Mouse (Mus musculus): Measurements from ENCODE around the gene Rab37.

The Rab37 gene

GRCm38 (mm10) chr11:115161578-115162204 is 70.5 kb downstream of the Rab37 start:
- Histone ChIP-seq H3K36me3 (ENCODE audit: insufficient read depth, low read length) (peaks cover 12% of the 10 kb centered on the region), H3K4me1 (replicated peaks; ENCODE audit: low read depth, low read length) (peaks cover 54% of the 10 kb centered on the region), H3K9me3 (ENCODE audit: low read length) (no peaks in the 10 kb centered on the region), H3K27me3 (ENCODE audit: insufficient read depth, low read length) (peaks cover 63% of the 10 kb centered on the region), H3K4me3 (replicated peaks; ENCODE audit: low read length) (0 out of 2 replicates have a peak overlapping the region, but pooled peaks have one; percentile 97)
- TF ChIP-seq NANOG (IDR thresholded peaks at IDR 0.05; ENCODE audit: borderline replicate concordance, low read length), result no peak
- no peak for TF ChIP-seq CTCF (conservative IDR thresholded peaks at IDR 0.05; ENCODE audit: low read length)
- no peak for TF ChIP-seq POU5F1 (IDR thresholded peaks at IDR 0.05; ENCODE audit: borderline replicate concordance, low read length)

- Histone ChIP-seq H3K4me3 (replicated peaks; ENCODE audit: low read length) (peak overlapping the region; percentile 97), H3K27me3 (ENCODE audit: insufficient read depth, low read length) (peaks cover 58% of the 10 kb centered on the region), H3K4me1 (replicated peaks; ENCODE audit: low read depth, low read length) (peaks cover 56% of the 10 kb centered on the region), H3K9me3 (ENCODE audit: low read length) (no peaks in the 10 kb centered on the region), H3K36me3 (ENCODE audit: insufficient read depth, low read length) (peaks cover 18% of the 10 kb centered on the region)
- TF ChIP-seq NANOG (IDR thresholded peaks at IDR 0.05; ENCODE audit: borderline replicate concordance, low read length), result no peak
- no peak for TF ChIP-seq CTCF (conservative IDR thresholded peaks at IDR 0.05; ENCODE audit: low read length)
- TF ChIP-seq POU5F1 (IDR thresholded peaks at IDR 0.05; ENCODE audit: borderline replicate concordance, low read length), result no peak
These were observed 71.0 kb downstream of the Rab37 start for GRCm38 (mm10) chr11:115162205-115162601.

GRCm38 (mm10) chr11:115162832-115163480 is 71.7 kb downstream of the Rab37 start, which contains the start of gene Slc9a3r1:
Slc9a3r1 (plus strand) TSS chr11:115163341.
- H3K36me3 ChIP-seq (ENCODE audit: insufficient read depth, low read length), result peaks cover 24% of the 10 kb centered on the region
- peak within 1 kb of the TSS; percentile 97 for H3K4me3 ChIP-seq (replicated peaks; ENCODE audit: low read length)
- H3K4me1 ChIP-seq (replicated peaks; ENCODE audit: low read depth, low read length), result peaks cover 63% of the 10 kb centered on the region
- no peaks in the 10 kb centered on the region for H3K9me3 ChIP-seq (ENCODE audit: low read length)
- H3K27me3 ChIP-seq (ENCODE audit: insufficient read depth, low read length), result peaks cover 51% of the 10 kb centered on the region
- TF ChIP-seq POU5F1 (IDR thresholded peaks at IDR 0.05; ENCODE audit: borderline replicate concordance, low read length), result no peak
- no peak for TF ChIP-seq CTCF (conservative IDR thresholded peaks at IDR 0.05; ENCODE audit: low read length)
- no peak for TF ChIP-seq NANOG (IDR thresholded peaks at IDR 0.05; ENCODE audit: borderline replicate concordance, low read length)

GRCm38 (mm10) chr11:115163568-115164150 is 72.4 kb downstream of the Rab37 start:
- TF ChIP-seq POU5F1 (IDR thresholded peaks at IDR 0.05; ENCODE audit: borderline replicate concordance, low read length) (no peak), NANOG (IDR thresholded peaks at IDR 0.05; ENCODE audit: borderline replicate concordance, low read length) (no peak)
- H3K9me3 ChIP-seq (ENCODE audit: low read length), result no peaks in the 10 kb centered on the region
- peaks cover 45% of the 10 kb centered on the region for H3K27me3 ChIP-seq (ENCODE audit: insufficient read depth, low read length)
- peaks cover 30% of the 10 kb centered on the region for H3K36me3 ChIP-seq (ENCODE audit: insufficient read depth, low read length)
- peak overlapping the region; percentile 97 for H3K4me3 ChIP-seq (replicated peaks; ENCODE audit: low read length)
- H3K4me1 ChIP-seq (replicated peaks; ENCODE audit: low read depth, low read length), result peaks cover 66% of the 10 kb centered on the region

GRCm38 (mm10) chr11:115164341-115164975 is 73.2 kb downstream of the Rab37 start:
- Histone ChIP-seq H3K4me1 (replicated peaks; ENCODE audit: low read depth, low read length) (peaks cover 70% of the 10 kb centered on the region), H3K27me3 (ENCODE audit: insufficient read depth, low read length) (peaks cover 37% of the 10 kb centered on the region), H3K36me3 (ENCODE audit: insufficient read depth, low read length) (peaks cover 37% of the 10 kb centered on the region), H3K4me3 (replicated peaks; ENCODE audit: low read length) (peak overlapping the region; percentile 97), H3K9me3 (ENCODE audit: low read length) (no peaks in the 10 kb centered on the region)
- TF ChIP-seq POU5F1 (IDR thresholded peaks at IDR 0.05; ENCODE audit: borderline replicate concordance, low read length) (no peak), CTCF (conservative IDR thresholded peaks at IDR 0.05; ENCODE audit: low read length) (no peak), NANOG (IDR thresholded peaks at IDR 0.05; ENCODE audit: borderline replicate concordance, low read length) (no peak)

- H3K4me3 ChIP-seq (replicated peaks; ENCODE audit: low read length), result peak overlapping the region; percentile 97
- no peaks in the 10 kb centered on the region for H3K9me3 ChIP-seq (ENCODE audit: low read length)
- TF ChIP-seq NANOG (IDR thresholded peaks at IDR 0.05; ENCODE audit: borderline replicate concordance, low read length) (no peak), POU5F1 (IDR thresholded peaks at IDR 0.05; ENCODE audit: borderline replicate concordance, low read length) (no peak), CTCF (conservative IDR thresholded peaks at IDR 0.05; ENCODE audit: low read length) (no peak)
- peaks cover 65% of the 10 kb centered on the region for H3K4me1 ChIP-seq (replicated peaks; ENCODE audit: low read depth, low read length)
- H3K36me3 ChIP-seq (ENCODE audit: insufficient read depth, low read length), result peaks cover 41% of the 10 kb centered on the region
- H3K27me3 ChIP-seq (ENCODE audit: insufficient read depth, low read length), result peaks cover 34% of the 10 kb centered on the region
These were observed 73.7 kb downstream of the Rab37 start for GRCm38 (mm10) chr11:115164976-115165374.

- TF ChIP-seq CTCF (conservative IDR thresholded peaks at IDR 0.05; ENCODE audit: low read length) (no peak), POU5F1 (IDR thresholded peaks at IDR 0.05; ENCODE audit: borderline replicate concordance, low read length) (no peak), NANOG (IDR thresholded peaks at IDR 0.05; ENCODE audit: borderline replicate concordance, low read length) (no peak)
- peaks cover 65% of the 10 kb centered on the region for H3K4me1 ChIP-seq (replicated peaks; ENCODE audit: low read depth, low read length)
- H3K27me3 ChIP-seq (ENCODE audit: insufficient read depth, low read length), result peaks cover 28% of the 10 kb centered on the region
- peaks cover 49% of the 10 kb centered on the region for H3K36me3 ChIP-seq (ENCODE audit: insufficient read depth, low read length)
- H3K4me3 ChIP-seq (replicated peaks; ENCODE audit: low read length), result no peak overlapping the region
- H3K9me3 ChIP-seq (ENCODE audit: low read length), result no peaks in the 10 kb centered on the region
These were observed 75.5 kb downstream of the Rab37 start for GRCm38 (mm10) chr11:115166776-115167175.

- no peak overlapping the region for H3K4me3 ChIP-seq (replicated peaks; ENCODE audit: low read length)
- no peaks in the 10 kb centered on the region for H3K9me3 ChIP-seq (ENCODE audit: low read length)
- peaks cover 49% of the 10 kb centered on the region for H3K36me3 ChIP-seq (ENCODE audit: insufficient read depth, low read length)
- TF ChIP-seq CTCF (conservative IDR thresholded peaks at IDR 0.05; ENCODE audit: low read length) (no peak), NANOG (IDR thresholded peaks at IDR 0.05; ENCODE audit: borderline replicate concordance, low read length) (no peak), POU5F1 (IDR thresholded peaks at IDR 0.05; ENCODE audit: borderline replicate concordance, low read length) (no peak)
- peaks cover 23% of the 10 kb centered on the region for H3K27me3 ChIP-seq (ENCODE audit: insufficient read depth, low read length)
- H3K4me1 ChIP-seq (replicated peaks; ENCODE audit: low read depth, low read length), result peaks cover 65% of the 10 kb centered on the region
These were observed 76.5 kb downstream of the Rab37 start for GRCm38 (mm10) chr11:115167631-115168249.

Measured in E14TG2a.4 (cell line).